Mouse (Mus musculus) adrenal gland, postnatal 25 days (tissue): ENCODE measurements around the gene Gm29427. TPM values are rescaled to one million over a fixed set of nuclear protein-coding genes. Genes with fewer than 3 reads are reported as not detected.
A peak's percentile ranks its signal among the peaks of the same experiment; 100 is the strongest.
"Not testable (repeated sequence)": the region's sequence is repeated elsewhere in the genome, so short reads cannot be mapped to it uniquely, and the experiment has no call there.

ENCODE experiments used
- DNase-seq: peaks from one replicate; pipeline ENCODE4 v3.0.0; 2021; ENCODE audit warnings: mixed read lengths
- total RNA-seq: library from RNA; stranded (reverse); gene quantifications from 2 replicates; pipeline ENCODE4 v1.2.3, GENCODE M21; 2021

Gm29427 gene
- total RNA-seq, 1 experiment from 2014 or later, result 0.21 TPM

DNA sequence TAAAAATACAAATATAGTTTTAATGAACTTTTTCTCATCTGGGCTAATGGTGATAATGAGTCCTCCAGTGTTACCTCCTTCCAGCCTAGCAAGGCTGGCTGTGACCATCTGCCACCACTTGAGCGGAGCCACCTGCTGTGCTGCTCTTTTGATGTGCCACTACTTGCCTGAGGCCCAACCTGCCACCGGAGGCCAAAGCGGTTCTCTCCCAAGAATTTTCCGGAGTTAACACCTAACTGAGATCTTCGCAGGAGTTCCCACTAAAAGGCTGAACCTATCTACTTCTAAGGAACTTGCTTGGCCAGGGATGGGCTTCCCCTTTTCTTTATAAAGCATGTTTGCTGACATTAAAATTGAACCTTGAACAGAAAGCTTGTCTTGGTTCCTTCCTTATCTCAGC is 56.0 kb downstream of the Gm29427 start:
- not testable (repeated sequence) for DNase-seq

GRCm38 (mm10) chr1:130644103-130644502 is 71.5 kb downstream of the Gm29427 start:
- DNase-seq, result no peak

DNA sequence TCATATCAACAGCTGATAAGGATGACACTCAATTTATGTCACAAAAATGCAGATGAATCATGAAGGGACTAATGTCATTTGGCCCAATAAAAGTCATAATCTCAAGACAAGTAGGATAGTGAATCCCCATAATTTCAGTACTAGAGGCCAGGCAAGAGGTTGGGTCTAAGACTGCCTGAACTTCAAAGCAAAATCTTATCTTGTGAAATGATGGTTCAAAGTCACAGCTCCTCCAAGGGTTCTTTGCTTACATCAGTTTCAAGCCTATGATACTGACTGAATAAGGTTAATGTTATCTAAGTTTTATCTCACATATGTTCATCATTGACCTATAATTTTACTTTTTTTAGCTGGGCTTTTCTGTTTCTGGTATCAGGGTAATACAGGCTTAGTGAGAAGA is 74.6 kb downstream of the Gm29427 start:
- no peak for DNase-seq

GRCm38 (mm10) chr1:130633761-130634410 is 81.7 kb downstream of the Gm29427 start:
- peak; percentile 58 for DNase-seq

GRCm38 (mm10) chr1:130633316-130633715 is 82.3 kb downstream of the Gm29427 start:
- no peak for DNase-seq

GRCm38 (mm10) chr1:130629521-130629920 is 86.1 kb downstream of the Gm29427 start, which contains the start of gene Zp3r:
Zp3r (minus strand) TSS chr1:130629621.
- no peak for DNase-seq

Other genes with a start within 250 kb of the Gm29427 start
- gene Zp3r, start 86.2 kb downstream of the Gm29427 start, total RNA-seq, result not detected in 2 replicates
- gene C4bp, start 54.2 kb downstream of the Gm29427 start, total RNA-seq, result 3.8 TPM in 1 of 2 replicates, not detected in the other
- 8.7 and 9.9 TPM in 2 replicates for gene Yod1, start 1.5 kb upstream of the Gm29427 start, total RNA-seq
- gene Pfkfb2, start 13.5 kb upstream of the Gm29427 start, total RNA-seq, result 29.3 and 34.7 TPM in 2 replicates
- gene AA986860, start 16.2 kb upstream of the Gm29427 start, total RNA-seq, result 2.5 and 3.4 TPM in 2 replicates
- not detected in 2 replicates for gene Fcamr, start 85.1 kb upstream of the Gm29427 start, total RNA-seq
- gene Pigr, start 110.9 kb upstream of the Gm29427 start, total RNA-seq, result 2.6 TPM in 1 of 2 replicates, not detected in the other
- 0.76 and 1.1 TPM in 2 replicates for gene Fcmr, start 149.9 kb upstream of the Gm29427 start, total RNA-seq
- gene Il24, start 171.7 kb upstream of the Gm29427 start, total RNA-seq, result not detected in 2 replicates
- gene Il20, start 195.7 kb upstream of the Gm29427 start, total RNA-seq, result not detected in 2 replicates
- not detected in 2 replicates for gene Il19, start 224.3 kb upstream of the Gm29427 start, total RNA-seq